Mouse (Mus musculus): ENCODE data around the gene Olfr458. TPM values are rescaled to one million over a fixed set of nuclear protein-coding genes. Genes with fewer than 3 reads are reported as not detected.
"Not testable (repeated sequence)": the region's sequence is repeated elsewhere in the genome, so short reads cannot be mapped to it uniquely, and the experiment has no call there.

The Olfr458 gene
- total RNA-seq (2021) = not detected
- long read RNA-seq, experiment 1 = 0 reads
- long read RNA-seq, experiment 2 = 0 reads

GRCm38 (mm10) chr6:42465096-42465495 is at the start of gene Olfr458:
Olfr458 (minus strand) TSS chr6:42465196.
- no peak within 1 kb of the TSS for H3K27ac ChIP-seq
- H3K4me3 ChIP-seq = no peak within 1 kb of the TSS
- no peak for TF ChIP-seq CTCF (conservative IDR thresholded peaks at IDR 0.05)
- DNase-seq (ENCODE audit: low spot score in 2 of 2) = no peak

GRCm38 (mm10) chr6:42513461-42513860 is 48.5 kb upstream of the Olfr458 start:
- no peak for TF ChIP-seq CTCF (conservative IDR thresholded peaks at IDR 0.05)
- DNase-seq (ENCODE audit: low spot score in 2 of 2) = no peak
- no peak overlapping the region for H3K4me3 ChIP-seq

GRCm38 (mm10) chr6:42509311-42509710 is 44.3 kb upstream of the Olfr458 start:
- H3K4me3 ChIP-seq = no peak overlapping the region
- no peak for DNase-seq (ENCODE audit: low spot score in 2 of 2)
- TF ChIP-seq CTCF (conservative IDR thresholded peaks at IDR 0.05) = no peak
- H3K27ac ChIP-seq = no peak overlapping the region

More at GRCm38 (mm10) chr6:42513461-42513860, 48.5 kb upstream of the Olfr458 start:
- no peak overlapping the region for H3K27ac ChIP-seq

DNA sequence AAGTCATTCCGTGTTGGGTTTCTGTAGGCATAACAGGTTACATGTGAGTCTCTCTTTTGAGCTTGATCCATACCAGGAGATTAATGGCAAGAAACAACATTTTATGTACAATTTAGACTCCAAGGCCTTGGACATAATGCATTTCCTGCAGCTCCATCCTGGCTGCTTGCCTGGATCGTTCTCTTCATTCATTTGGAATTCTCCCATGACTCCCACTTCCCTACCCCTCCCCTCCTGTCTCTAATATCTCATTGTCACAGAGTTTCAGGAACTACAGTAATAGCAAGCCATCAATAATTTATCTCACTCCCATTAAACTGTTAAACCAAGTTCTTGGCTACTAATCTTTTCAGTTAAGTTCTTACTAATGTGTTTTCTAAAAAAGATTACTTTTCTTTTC is 38.5 kb upstream of the Olfr458 start:
- peak; percentile 7 to 10 for DNase-seq (ENCODE audit: low spot score in 2 of 2)
- TF ChIP-seq CTCF (conservative IDR thresholded peaks at IDR 0.05) = no peak

DNA sequence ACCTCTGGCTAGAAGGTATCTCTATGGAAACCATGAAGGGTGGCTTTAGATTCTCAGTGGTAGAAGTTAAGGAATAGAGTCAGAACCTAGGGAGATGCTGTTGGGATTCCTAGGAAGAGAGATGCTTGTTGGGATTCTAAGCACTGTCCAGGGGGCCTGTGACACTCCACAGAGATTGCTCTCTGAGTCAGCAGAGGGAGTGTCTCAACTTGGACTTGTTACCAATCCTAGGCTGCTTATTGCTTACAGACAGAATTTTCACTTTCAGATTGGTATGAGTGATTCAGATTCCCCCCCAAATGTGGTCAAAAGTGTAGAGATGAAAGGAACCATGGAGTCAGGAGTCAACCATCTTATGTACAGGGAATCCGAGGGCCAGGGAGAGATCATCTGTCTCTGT is 24.7 kb upstream of the Olfr458 start:
- H3K27ac ChIP-seq = no peak overlapping the region
- no peak overlapping the region for H3K4me3 ChIP-seq
- no peak for TF ChIP-seq CTCF (conservative IDR thresholded peaks at IDR 0.05)
- DNase-seq (ENCODE audit: low spot score in 2 of 2) = no peak

More for the DNA sequence above, 38.5 kb upstream of the Olfr458 start:
- no peak overlapping the region for H3K27ac ChIP-seq
- H3K4me3 ChIP-seq = no peak overlapping the region

- no peak within 1 kb of the TSS for H3K4me3 ChIP-seq
- no peak for TF ChIP-seq CTCF (conservative IDR thresholded peaks at IDR 0.05)
- no peak for DNase-seq (ENCODE audit: low spot score in 2 of 2)
- no peak within 1 kb of the TSS for H3K27ac ChIP-seq
Observed at GRCm38 (mm10) chr6:42487114-42487513, 22.1 kb upstream of the Olfr458 start, which contains the start of gene Olfr456. Olfr456 (minus strand) TSS chr6:42487214.

DNA sequence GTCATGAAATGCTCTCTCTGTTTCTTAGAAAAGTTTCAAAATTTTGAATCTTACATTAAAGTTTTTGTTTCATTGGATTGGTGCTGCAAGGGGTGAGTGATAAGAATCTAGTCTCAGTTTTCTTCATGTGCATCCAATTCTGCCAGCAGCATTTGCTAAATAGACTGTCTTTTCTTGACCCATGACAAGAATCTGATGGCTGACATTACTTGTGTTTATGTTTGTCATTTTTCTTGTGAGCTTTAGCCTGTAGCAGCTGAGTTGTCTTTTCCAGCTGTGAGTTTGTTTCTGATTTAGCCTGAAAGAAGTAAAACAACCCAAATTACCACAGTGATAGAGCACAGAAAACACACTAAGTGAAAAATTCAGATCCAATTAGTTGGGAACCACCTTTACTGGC is 19.6 kb upstream of the Olfr458 start:
- Histone ChIP-seq H3K27ac (no peak overlapping the region), H3K4me3 (no peak overlapping the region)
- no peak for TF ChIP-seq CTCF (conservative IDR thresholded peaks at IDR 0.05)
- DNase-seq (ENCODE audit: low spot score in 2 of 2) = no peak

DNA sequence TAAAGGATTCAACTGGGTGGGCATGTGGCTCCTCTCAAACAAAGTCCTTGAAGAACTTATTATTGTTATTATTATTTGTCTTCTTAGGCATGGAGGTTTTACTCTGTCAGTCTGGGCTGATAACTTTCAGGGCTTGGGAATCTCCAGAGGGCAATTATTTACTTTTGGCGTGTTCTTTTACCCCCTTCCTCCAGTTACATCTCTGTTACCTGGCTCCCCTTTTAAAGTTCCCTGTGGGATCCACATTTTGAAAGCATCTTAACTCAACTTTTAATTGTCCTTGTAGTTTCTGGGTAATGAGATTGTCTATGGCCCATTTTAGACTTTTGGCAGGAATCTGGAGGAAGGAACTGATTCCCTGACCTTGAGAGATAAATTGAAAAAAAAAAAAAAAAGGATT is 11.2 kb upstream of the Olfr458 start, which contains the start of gene Olfr457:
Olfr457 (minus strand) TSS at position 101 of the 400 bp plus-strand sequence.
- no peak for TF ChIP-seq CTCF (conservative IDR thresholded peaks at IDR 0.05)
- Histone ChIP-seq H3K4me3 (no peak within 1 kb of the TSS), H3K27ac (no peak within 1 kb of the TSS)
- no peak for DNase-seq (ENCODE audit: low spot score in 2 of 2)

GRCm38 (mm10) chr6:42471298-42471697 is 6.3 kb upstream of the Olfr458 start:
- H3K4me3 ChIP-seq; DNase-seq (ENCODE audit: low spot score in 2 of 2); H3K27ac ChIP-seq: not testable (repeated sequence)

DNA sequence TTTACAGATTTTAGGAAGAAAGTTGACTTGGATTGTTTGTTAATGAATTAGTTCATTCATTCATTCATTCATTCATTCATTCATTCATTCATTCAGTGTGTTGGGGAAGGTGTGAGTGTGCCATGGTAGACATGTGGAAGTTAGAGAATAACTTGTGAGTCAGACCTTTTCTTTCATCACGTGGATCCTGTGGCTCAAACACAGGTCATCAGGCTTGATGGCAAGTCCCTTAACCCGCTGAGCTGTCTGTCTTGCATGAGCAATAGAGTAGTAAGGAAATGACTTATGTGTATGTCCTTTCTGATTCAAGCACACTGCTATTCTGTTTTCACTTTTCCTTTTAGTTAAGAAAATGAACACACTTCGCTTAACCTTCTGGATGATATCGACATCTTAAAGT is 5.5 kb upstream of the Olfr458 start:
- Histone ChIP-seq H3K4me3 (no peak overlapping the region), H3K27ac (no peak overlapping the region)
- TF ChIP-seq CTCF (conservative IDR thresholded peaks at IDR 0.05) = no peak
- DNase-seq (ENCODE audit: low spot score in 2 of 2) = no peak

- no peak for DNase-seq (ENCODE audit: low spot score in 2 of 2)
- no peak for TF ChIP-seq CTCF (conservative IDR thresholded peaks at IDR 0.05)
- Histone ChIP-seq H3K4me3 (no peak overlapping the region), H3K27ac (no peak overlapping the region)
Observed at GRCm38 (mm10) chr6:42447381-42447780, 17.6 kb downstream of the Olfr458 start.

DNA sequence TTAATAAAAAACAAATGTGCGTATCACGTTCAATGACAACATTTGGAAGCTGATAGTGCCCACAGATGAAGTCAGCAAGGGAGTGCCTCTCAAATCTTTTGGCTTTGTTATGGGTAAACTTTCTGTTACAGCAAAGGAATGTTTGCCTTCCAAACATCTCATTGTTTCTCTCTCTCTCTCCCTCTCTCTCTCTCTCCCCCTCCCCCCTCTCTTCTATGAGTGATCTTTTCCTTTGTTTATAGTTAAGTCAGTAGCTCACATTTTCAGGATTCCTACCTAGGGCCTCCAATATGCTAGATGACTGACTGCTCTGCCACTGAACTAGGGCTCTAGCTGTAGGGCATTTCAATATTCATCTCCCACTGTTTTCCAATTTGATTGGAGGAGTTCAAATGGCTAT is 20.5 kb downstream of the Olfr458 start:
- H3K4me3 ChIP-seq = no peak overlapping the region
- no peak for TF ChIP-seq CTCF (conservative IDR thresholded peaks at IDR 0.05)
- no peak for DNase-seq (ENCODE audit: low spot score in 2 of 2)
- no peak overlapping the region for H3K27ac ChIP-seq

GRCm38 (mm10) chr6:42441395-42441794 is 23.6 kb downstream of the Olfr458 start:
- H3K27ac ChIP-seq = no peak overlapping the region
- DNase-seq (ENCODE audit: low spot score in 2 of 2) = no peak
- TF ChIP-seq CTCF (conservative IDR thresholded peaks at IDR 0.05) = no peak
- no peak overlapping the region for H3K4me3 ChIP-seq

DNA sequence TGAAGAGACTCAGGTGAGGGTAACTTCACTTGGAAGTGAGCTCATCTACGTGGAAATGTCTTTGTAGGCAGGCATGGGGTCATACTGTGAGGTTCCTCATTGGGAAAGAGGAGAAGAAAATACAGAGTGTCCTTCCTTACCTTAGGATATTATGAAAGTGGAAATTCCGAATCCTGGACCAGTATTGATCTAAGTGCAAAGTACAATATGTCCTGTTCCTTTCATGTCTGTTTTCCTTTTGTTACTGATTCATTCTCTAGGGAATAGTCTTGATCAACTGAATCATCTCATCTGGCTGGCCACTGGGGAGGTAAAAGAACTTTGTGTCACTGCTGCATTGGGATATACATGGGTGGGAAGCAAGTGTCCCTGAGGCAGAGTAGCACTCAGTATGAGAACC is 29.5 kb downstream of the Olfr458 start:
- Histone ChIP-seq H3K4me3 (no peak overlapping the region), H3K27ac (no peak overlapping the region)
- TF ChIP-seq CTCF (conservative IDR thresholded peaks at IDR 0.05) = no peak
- DNase-seq (ENCODE audit: low spot score in 2 of 2) = no peak

GRCm38 (mm10) chr6:42434446-42434845 is 30.6 kb downstream of the Olfr458 start, which contains the start of gene Tas2r126:
Tas2r126 (plus strand) TSS chr6:42434535.
- H3K4me3 ChIP-seq = no peak within 1 kb of the TSS
- no peak within 1 kb of the TSS for H3K27ac ChIP-seq
- TF ChIP-seq CTCF (conservative IDR thresholded peaks at IDR 0.05) = no peak
- DNase-seq (ENCODE audit: low spot score in 2 of 2) = no peak
